Mouse (Mus musculus) E14TG2a.4 (cell line): ENCODE measurements around the gene Acot7.

Experiments used
- CTCF ChIP-seq: conservative IDR thresholded peaks from 2 replicates; pipeline ENCODE4 v1.5.1; 2014; ENCODE audit warnings: low read length
- NANOG ChIP-seq: IDR thresholded peaks from 2 replicates; pipeline ENCODE4 v1.6.1; 2014; ENCODE audit warnings: borderline replicate concordance, low read length, mixed read lengths

DNA sequence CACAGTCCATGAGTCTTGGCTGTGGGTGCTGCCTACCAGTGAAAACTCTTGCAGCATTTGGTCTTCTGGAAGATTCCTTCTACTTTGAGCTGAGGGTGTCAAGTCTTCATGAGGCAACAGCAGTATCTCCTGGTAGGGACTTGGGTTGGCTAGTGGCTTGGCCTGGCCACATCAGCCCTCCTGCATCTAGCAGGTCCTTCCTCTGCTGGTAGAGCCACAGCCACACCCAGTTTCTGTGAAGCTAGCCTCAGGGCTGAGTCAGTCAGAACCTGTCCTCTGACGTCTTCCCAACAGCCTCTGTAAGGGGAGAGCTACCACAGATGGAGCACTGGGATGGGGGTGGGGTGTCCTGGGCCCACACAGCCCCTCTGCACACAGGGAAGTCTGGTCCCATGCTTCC lies 44.6 kb downstream of the Acot7 start:
- TF ChIP-seq CTCF (no peak), NANOG (no peak)
